ENCODE assay signal across 11 mouse cellular contexts in the genomic region with DNA sequence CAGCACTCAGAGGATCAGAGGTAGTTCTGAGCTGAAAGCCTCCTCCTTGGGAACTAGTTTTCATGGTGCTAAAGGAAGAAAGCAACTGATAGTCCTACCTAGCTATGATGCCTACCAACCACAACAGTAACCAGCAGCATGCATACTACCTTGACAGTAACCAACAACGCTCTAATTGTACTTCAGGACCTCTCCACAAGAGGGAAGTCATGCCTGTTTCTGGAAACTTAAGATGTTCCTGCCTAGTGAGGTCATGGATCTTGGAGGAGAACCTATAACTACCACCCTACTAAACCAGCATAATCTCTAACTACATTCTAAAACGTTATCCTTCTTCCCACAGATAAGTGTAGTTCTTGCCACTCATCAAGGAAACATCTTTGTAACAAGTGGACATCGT. TPM values are rescaled to one million over a fixed set of nuclear protein-coding genes. Genes with fewer than 3 reads are reported as not detected.
A peak's percentile ranks its signal among the peaks of the same experiment; 100 is the strongest.
DNase-seq lines count a peak whose midpoint lies in the region; ATAC-seq and TF ChIP-seq lines count a peak whose summit lies in the region.
"Had no signal": no experiment of that assay in that cellular context is flagged by ENCODE, and none has a peak within 500 bp of the region (broad histone marks: within the 10 kb centered on the region; RNA-seq: fewer than 3 reads in every experiment).

No protein-coding gene starts in this region.

- no peaks in the 10 kb centered on the region for H3K27me3 ChIP-seq in hindbrain, postnatal 0 days (ENCODE audit: insufficient read depth, low read length)
- H3K27me3 ChIP-seq in hindbrain, embryonic 14.5 days (ENCODE audit: control insufficient read depth, insufficient read depth, low read length): no peaks in the 10 kb centered on the region
- H3K27me3 ChIP-seq in thymus, adult 2 months (ENCODE audit: control insufficient read depth, insufficient read depth, low read length): no peaks in the 10 kb centered on the region
- H3K27me3 ChIP-seq in splenic B cell, adult 2 months (ENCODE audit: control insufficient read depth, insufficient read depth, low read length, poor library complexity, severe bottlenecking): no peaks in the 10 kb centered on the region
- H3K27me3 ChIP-seq: embryonic facial prominence, embryonic 12.5 days had no signal

- peaks cover 7% of the 10 kb centered on the region for H3K36me3 ChIP-seq in hindbrain, postnatal 0 days (ENCODE audit: insufficient read depth, low read length)
- H3K36me3 ChIP-seq in hindbrain, embryonic 14.5 days (replicated peaks; ENCODE audit: control insufficient read depth, insufficient read depth): peaks cover 17% of the 10 kb centered on the region
- H3K36me3 ChIP-seq in thymus, adult 2 months (ENCODE audit: control insufficient read depth, insufficient read depth, low read length): peaks cover 16% of the 10 kb centered on the region
- peaks cover 4% of the 10 kb centered on the region; the same call in 1 of the 2 replicates for H3K36me3 ChIP-seq in splenic B cell, adult 2 months (ENCODE audit: control insufficient read depth, insufficient read depth, low read length, poor library complexity, severe bottlenecking)

- WGBS in hindbrain, postnatal 0 days: 38% methylated on average over 3 of the region's 3 CpGs
- WGBS in hindbrain, embryonic 14.5 days: 41% methylated on average over 3 of the region's 3 CpGs
- 45% methylated on average over 3 of the region's 3 CpGs for whole genome bisulfite sequencing in thymus, adult 2 months

- H3K4me3 ChIP-seq in hindbrain, postnatal 0 days (ENCODE audit: low read length): no peak overlapping the region
- no peak overlapping the region for H3K4me3 ChIP-seq in hindbrain, embryonic 14.5 days (replicated peaks; ENCODE audit: low read length)
- no peak overlapping the region for H3K4me3 ChIP-seq in thymus, adult 2 months (ENCODE audit: control insufficient read depth, insufficient read depth, low read length)
- H3K4me3 ChIP-seq: embryonic facial prominence, embryonic 12.5 days had no signal

- TF ChIP-seq POLR2A in thymus, adult 2 months (IDR thresholded peaks at IDR 0.05; ENCODE audit: control insufficient read depth, extremely low read depth, insufficient read depth, low read length, poor library complexity): no peak

- H3K4me2 ChIP-seq in hindbrain, postnatal 0 days (ENCODE audit: low read depth, low read length): no peak overlapping the region
- H3K4me2 ChIP-seq in hindbrain, embryonic 14.5 days (replicated peaks): no peak overlapping the region
- H3K4me2 ChIP-seq: embryonic facial prominence, embryonic 12.5 days had no signal

- no peak for ATAC-seq in hindbrain, postnatal 0 days
- no peak for ATAC-seq in hindbrain, embryonic 14.5 days (ENCODE audit: low FRiP score)

- TF ChIP-seq CTCF in hindbrain, postnatal 0 days (IDR thresholded peaks at IDR 0.05; ENCODE audit: low read depth): peak; percentile 75
- TF ChIP-seq CTCF in thymus, adult 2 months (IDR thresholded peaks at IDR 0.05; ENCODE audit: borderline replicate concordance, control insufficient read depth, extremely low read depth, insufficient read depth, low read length, poor library complexity): no peak

- no peaks in the 10 kb centered on the region for H3K9me3 ChIP-seq in hindbrain, postnatal 0 days (ENCODE audit: low read length)
- H3K9me3 ChIP-seq in hindbrain, embryonic 14.5 days (ENCODE audit: control insufficient read depth, low read length): no peaks in the 10 kb centered on the region
- H3K9me3 ChIP-seq: embryonic facial prominence, embryonic 12.5 days had no signal

- H3K27ac ChIP-seq in hindbrain, postnatal 0 days: no peak overlapping the region
- no peak overlapping the region for H3K27ac ChIP-seq in hindbrain, embryonic 14.5 days
- no peak overlapping the region for H3K27ac ChIP-seq in thymus, adult 2 months (ENCODE audit: control insufficient read depth, insufficient read depth, low read length)
- H3K27ac ChIP-seq: embryonic facial prominence, embryonic 12.5 days had no signal

- no peaks in the 10 kb centered on the region for H3K4me1 ChIP-seq in hindbrain, postnatal 0 days (ENCODE audit: insufficient read depth, low read length)
- no peaks in the 10 kb centered on the region for H3K4me1 ChIP-seq in hindbrain, embryonic 14.5 days (replicated peaks; ENCODE audit: control insufficient read depth, insufficient read depth, low read length)
- peaks cover 5% of the 10 kb centered on the region for H3K4me1 ChIP-seq in thymus, adult 2 months (replicated peaks; ENCODE audit: control insufficient read depth, insufficient read depth, low read length)

- no peak overlapping the region for H3K9ac ChIP-seq in hindbrain, postnatal 0 days (replicated peaks; ENCODE audit: low read length)
- no peak overlapping the region for H3K9ac ChIP-seq in hindbrain, embryonic 14.5 days
- H3K9ac ChIP-seq: embryonic facial prominence, embryonic 12.5 days had no signal

- peak; percentile 46 for DNase-seq in hindbrain, postnatal 0 days (ENCODE audit: low spot score)
- no peak for DNase-seq in hindbrain, embryonic 14.5 days (ENCODE audit: low spot score)
- peak; percentile 24 for DNase-seq in thymus, adult 2 months
- no peak for DNase-seq in thymus, adult 18-20 months
- peak; percentile 54 for DNase-seq in ZHBTc4 (ENCODE audit: low read depth, low spot score)
- peak; percentile 38 for DNase-seq in splenic B cell, adult 2 months (ENCODE audit: low read depth, low spot score)
- DNase-seq in spleen, postnatal 4 days (ENCODE audit: low spot score in 2 of 2): no peak
- no peak for DNase-seq in left cerebral cortex, adult 11 months (ENCODE audit: low spot score)
- DNase-seq: adrenal gland, adult 8-10 months; liver had no signal

RNA-seq across cellular contexts. Expression of a gene that starts 1.9 kb away (rescaled TPM):
- 45.8 and 49.2 TPM in 2 replicates for total RNA-seq in hindbrain, postnatal 0 days (2014; rRNA removed)
- polyA plus RNA-seq in hindbrain, postnatal 0 days (2015; fragmentation: Nextera tagmentation; extraction: Ambion mirVana): 61.7 and 63.8 TPM in 2 replicates
- 58.4 and 59.9 TPM in 2 replicates for polyA plus RNA-seq in hindbrain, embryonic 14.5 days (2014; fragmentation: Nextera tagmentation; extraction: Ambion mirVana)
- 46.4 and 47.5 TPM in 2 replicates for polyA plus RNA-seq in thymus, adult 2 months (2012; rRNA removed)

RNA-seq across cellular contexts. Expression of a gene that starts 2.5 kb away (rescaled TPM):
- total RNA-seq in hindbrain, postnatal 0 days (2014; rRNA removed): not detected in 2 replicates
- polyA plus RNA-seq in hindbrain, postnatal 0 days (2015; fragmentation: Nextera tagmentation; extraction: Ambion mirVana): 0.60 and 1.2 TPM in 2 replicates
- polyA plus RNA-seq in hindbrain, embryonic 14.5 days (2014; fragmentation: Nextera tagmentation; extraction: Ambion mirVana): 0.89 and 1.2 TPM in 2 replicates
- polyA plus RNA-seq in thymus, adult 2 months (2012; rRNA removed): 0.43 and 0.71 TPM in 2 replicates
- total RNA-seq: adrenal gland, adult 8-10 months had no signal

RNA-seq across cellular contexts. Expression of a gene that starts 28.1 kb away (rescaled TPM):
- total RNA-seq in hindbrain, postnatal 0 days (2014; rRNA removed): 11.8 and 13.7 TPM in 2 replicates
- 46.8 and 48.6 TPM in 2 replicates for polyA plus RNA-seq in hindbrain, postnatal 0 days (2015; fragmentation: Nextera tagmentation; extraction: Ambion mirVana)
- polyA plus RNA-seq in hindbrain, embryonic 14.5 days (2014; fragmentation: Nextera tagmentation; extraction: Ambion mirVana): 45.8 and 53.5 TPM in 2 replicates
- 2.6 and 4.1 TPM in 2 replicates for polyA plus RNA-seq in thymus, adult 2 months (2012; rRNA removed)

RNA-seq across cellular contexts. Expression of a gene that starts 36.9 kb away (rescaled TPM):
- total RNA-seq in hindbrain, postnatal 0 days (2014; rRNA removed): 156 and 184 TPM in 2 replicates
- 158 and 171 TPM in 2 replicates for polyA plus RNA-seq in hindbrain, postnatal 0 days (2015; fragmentation: Nextera tagmentation; extraction: Ambion mirVana)
- 182 and 237 TPM in 2 replicates for polyA plus RNA-seq in hindbrain, embryonic 14.5 days (2014; fragmentation: Nextera tagmentation; extraction: Ambion mirVana)
- 3.0 and 3.3 TPM in 2 replicates for polyA plus RNA-seq in thymus, adult 2 months (2012; rRNA removed)

RNA-seq across cellular contexts. Expression of a gene that starts 39.0 kb away (rescaled TPM):
- 2.3 and 4.1 TPM in 2 replicates for total RNA-seq in hindbrain, postnatal 0 days (2014; rRNA removed)
- polyA plus RNA-seq in hindbrain, postnatal 0 days (2015; fragmentation: Nextera tagmentation; extraction: Ambion mirVana): 15.7 and 18.3 TPM in 2 replicates
- polyA plus RNA-seq in hindbrain, embryonic 14.5 days (2014; fragmentation: Nextera tagmentation; extraction: Ambion mirVana): 15.8 and 24.9 TPM in 2 replicates
- polyA plus RNA-seq in thymus, adult 2 months (2012; rRNA removed): 0.50 TPM in 1 of 2 replicates, not detected in the other

Comparison
In these comparisons a context has a peak if more than half of its experiments do, and no peak if none do; other contexts are left out.
1. DNase-seq: peak in hindbrain, postnatal 0 days (single experiment), thymus, adult 2 months (single experiment), ZHBTc4 (single experiment) and splenic B cell, adult 2 months (single experiment); none in hindbrain, embryonic 14.5 days (single experiment), thymus, adult 18-20 months (0 of 2), spleen, postnatal 4 days (0 of 2) and left cerebral cortex, adult 11 months (single experiment).